Mouse (Mus musculus) lung, adult 2 months (tissue): ENCODE data around the gene Fn3k.

ENCODE experiments used
- CTCF ChIP-seq: fragments of 200-500 bp; IDR thresholded peaks from 2 replicates; pipeline ENCODE4 v1.5.1; 2011; ENCODE audit warnings: mild to moderate bottlenecking, low read length, control low read depth; ENCODE audit not compliant: insufficient read depth
- POLR2A ChIP-seq: fragments of 200-500 bp; IDR thresholded peaks from 2 replicates; pipeline ENCODE4 v1.6.1; 2011; ENCODE audit warnings: low read depth, mild to moderate bottlenecking, control low read depth, low read length, borderline replicate concordance; ENCODE audit errors: extremely low read depth

DNA sequence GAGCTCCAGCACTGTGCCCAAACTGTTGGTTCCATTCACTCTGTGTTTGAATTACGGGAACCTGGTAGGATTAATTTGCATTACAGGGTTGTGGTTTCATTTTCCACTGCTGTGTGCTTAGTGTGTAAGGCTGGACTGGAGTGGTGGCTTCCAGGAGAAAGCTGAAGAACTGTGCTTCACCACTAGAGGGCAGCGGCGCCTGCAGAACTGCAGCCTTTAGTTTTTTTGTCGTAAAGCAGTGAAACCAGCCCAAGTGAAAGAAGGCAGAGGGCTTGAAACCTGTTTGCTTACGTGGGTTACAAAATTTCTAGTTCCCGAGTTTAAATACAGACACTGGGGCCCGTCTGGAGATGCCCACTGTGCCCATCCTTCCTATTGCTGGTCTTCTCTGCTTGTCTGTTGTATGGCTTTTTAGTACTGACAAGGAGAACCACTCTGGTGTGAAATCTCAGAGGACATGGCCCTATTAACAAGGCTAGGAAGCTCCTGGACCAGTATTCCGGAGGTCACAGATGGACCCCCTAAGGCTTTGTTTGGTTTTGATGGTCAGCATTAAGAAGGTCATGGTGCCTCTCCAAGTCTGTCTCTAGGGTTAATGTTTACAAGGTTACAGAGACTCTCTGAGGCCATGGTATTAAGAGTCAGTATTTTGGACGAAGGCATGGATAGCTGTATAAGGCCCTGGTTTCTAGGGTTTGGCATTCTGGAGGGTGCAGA lies 41.1 kb downstream of the Fn3k start:
- TF ChIP-seq POLR2A, result no peak
- peak; percentile 94 for TF ChIP-seq CTCF
